Mouse (Mus musculus) intestine, embryonic 15.5 days (tissue): Measurements from ENCODE around the gene Adam15. TPM values are rescaled to one million over a fixed set of nuclear protein-coding genes. Genes with fewer than 3 reads are reported as not detected.
A peak's percentile ranks its signal among the peaks of the same experiment; 100 is the strongest.

Experiments
- ATAC-seq: fragments of 200-750 bp; cut with Nextera tagmentation; 2 replicates; pipeline ENCODE4 v1.8.0; 2017; ENCODE audit warnings: moderate TSS enrichment, moderate library complexity
- H3K27ac ChIP-seq: fragments of 300-500 bp; sonication (generic); 2 replicates; pipeline ENCODE4 v1.5.1; 2015; ENCODE audit warnings: mild to moderate bottlenecking, inconsistent platforms
- H3K27me3 ChIP-seq: fragments of 300-500 bp; sonication (generic); replicated peaks from 2 replicates; pipeline ENCODE4 v1.6.1; 2015; ENCODE audit warnings: inconsistent platforms
- H3K36me3 ChIP-seq: fragments of 300-500 bp; sonication (generic); 2 replicates; pipeline ENCODE4 v1.6.1; 2015; ENCODE audit warnings: inconsistent platforms
- H3K4me1 ChIP-seq: fragments of 300-500 bp; sonication (generic); replicated peaks from 2 replicates; pipeline ENCODE4 v1.6.1; 2015; ENCODE audit warnings: inconsistent platforms
- H3K4me2 ChIP-seq: fragments of 300-500 bp; sonication (generic); replicated peaks from 2 replicates; pipeline ENCODE4 v1.6.1; 2015; ENCODE audit warnings: mild to moderate bottlenecking, inconsistent platforms
- H3K4me3 ChIP-seq: fragments of 300-500 bp; sonication (generic); replicated peaks from 2 replicates; pipeline ENCODE4 v1.5.1; 2015; ENCODE audit warnings: inconsistent platforms
- H3K9ac ChIP-seq: fragments of 300-500 bp; sonication (generic); 2 replicates; pipeline ENCODE4 v1.6.1; 2015; ENCODE audit warnings: inconsistent platforms
- H3K9me3 ChIP-seq: fragments of 300-500 bp; sonication (generic); 2 replicates; pipeline ENCODE4 v1.6.1; 2016; ENCODE audit warnings: inconsistent platforms
- WGBS: fragments of 180-500 bp; shearing (Covaris S2); methylation state at CpG from one replicate; pipeline ENCODE4 v1.1.7; 2015; 5-methylcytosine and 5-hydroxymethylcytosine counted together
- polyA plus RNA-seq: library from polyadenylated mRNA; unstranded; fragments of >200 nt; fragmentation: Nextera tagmentation; extraction: Ambion mirVana; gene quantifications from 2 replicates; pipeline ENCODE4 v1.2.1, GENCODE M21; 2015

The Adam15 gene
- polyA plus RNA-seq, 1 experiment from 2014 or later: 45.5 TPM

DNA sequence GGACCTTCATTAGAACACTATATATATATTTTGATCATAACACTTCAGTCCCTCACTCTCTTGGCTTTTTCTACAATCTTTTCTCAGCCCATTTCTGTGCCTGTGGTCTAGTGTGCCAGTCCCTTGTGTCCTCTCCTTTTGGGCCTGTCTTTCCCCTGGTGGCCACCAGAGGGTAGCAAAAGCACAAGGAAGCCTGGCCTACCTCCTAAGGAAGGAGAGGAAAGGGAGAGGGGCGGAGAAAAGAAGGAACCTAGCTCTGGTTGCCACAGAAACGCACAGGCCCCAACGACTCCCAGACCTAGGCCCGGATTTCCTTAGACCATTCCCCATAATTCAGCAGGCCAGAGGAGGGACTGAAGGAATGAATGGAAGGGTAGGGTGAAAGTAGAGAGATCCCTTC lies 33.0 kb downstream of the Adam15 start:
- H3K9me3 ChIP-seq: no peaks in the 10 kb centered on the region
- H3K4me1 ChIP-seq: peaks cover 58% of the 10 kb centered on the region
- peak overlapping the region; percentile 61 for H3K4me2 ChIP-seq
- H3K27ac ChIP-seq: peak overlapping the region; percentile 17; the same call in 1 of the 2 replicates
- ATAC-seq: peak; percentile 48
- H3K36me3 ChIP-seq: no peaks in the 10 kb centered on the region
- H3K27me3 ChIP-seq: peaks cover 37% of the 10 kb centered on the region
- 0% methylated on average over 4 of the region's 4 CpGs for WGBS
- H3K4me3 ChIP-seq: no peak overlapping the region
- H3K9ac ChIP-seq: 0 out of 2 replicates have a peak overlapping the region, but pooled peaks have one; percentile 8

DNA sequence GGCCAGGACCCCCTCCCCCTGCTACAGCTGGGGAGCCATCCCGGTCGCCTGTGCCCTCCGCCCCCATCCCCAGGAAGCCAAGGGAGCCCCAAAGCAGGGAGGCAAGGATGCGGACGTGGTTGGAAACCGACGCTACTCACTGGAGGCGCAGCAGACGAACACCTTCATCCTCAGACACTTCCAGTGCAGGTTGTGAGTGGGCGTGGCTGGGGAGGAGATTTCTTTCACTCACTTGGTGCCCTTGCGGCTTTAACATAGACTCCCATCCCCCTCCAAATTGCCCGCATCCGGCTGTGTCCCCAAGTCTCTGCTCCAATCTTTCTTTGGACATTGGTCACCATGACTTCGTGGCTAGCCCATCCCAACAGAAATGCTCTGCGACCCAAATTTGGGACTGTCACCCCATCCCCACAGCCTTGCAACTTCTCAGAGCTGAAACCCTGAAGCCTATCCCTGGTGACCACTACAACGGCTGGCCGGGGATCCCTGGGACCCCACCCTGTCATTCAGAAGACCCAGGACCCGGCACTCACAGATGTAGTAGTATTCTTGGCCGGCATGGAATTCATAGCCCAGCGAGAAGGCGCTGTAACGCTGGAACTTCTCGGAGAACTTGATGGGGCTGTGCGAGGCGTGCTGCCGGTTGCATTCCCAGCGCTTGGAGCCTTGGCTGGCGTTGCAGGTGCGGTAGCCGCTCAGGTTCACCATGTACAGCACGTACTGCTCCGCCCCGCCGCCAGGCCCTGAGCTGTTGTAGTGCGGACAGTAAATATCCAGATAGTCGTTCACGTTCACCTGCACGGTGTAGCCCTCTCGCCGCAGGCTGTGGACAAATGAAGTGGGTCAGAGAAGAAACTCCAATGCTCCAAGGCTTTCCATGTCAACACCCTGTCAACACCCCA lies 33.6 kb downstream of the Adam15 start:
- peak overlapping the region; percentile 17; the same call in 1 of the 2 replicates for H3K27ac ChIP-seq
- H3K4me3 ChIP-seq: peak overlapping the region; percentile 27
- peaks cover 51% of the 10 kb centered on the region for H3K4me1 ChIP-seq
- peak overlapping the region; percentile 8; the same call in 1 of the 2 replicates for H3K9ac ChIP-seq
- H3K27me3 ChIP-seq: peaks cover 32% of the 10 kb centered on the region
- WGBS: 15% methylated on average over 39 of the region's 40 CpGs
- H3K36me3 ChIP-seq: no peaks in the 10 kb centered on the region
- H3K9me3 ChIP-seq: no peaks in the 10 kb centered on the region
- ATAC-seq: peak; percentile 40
- peak overlapping the region; percentile 61 for H3K4me2 ChIP-seq

DNA sequence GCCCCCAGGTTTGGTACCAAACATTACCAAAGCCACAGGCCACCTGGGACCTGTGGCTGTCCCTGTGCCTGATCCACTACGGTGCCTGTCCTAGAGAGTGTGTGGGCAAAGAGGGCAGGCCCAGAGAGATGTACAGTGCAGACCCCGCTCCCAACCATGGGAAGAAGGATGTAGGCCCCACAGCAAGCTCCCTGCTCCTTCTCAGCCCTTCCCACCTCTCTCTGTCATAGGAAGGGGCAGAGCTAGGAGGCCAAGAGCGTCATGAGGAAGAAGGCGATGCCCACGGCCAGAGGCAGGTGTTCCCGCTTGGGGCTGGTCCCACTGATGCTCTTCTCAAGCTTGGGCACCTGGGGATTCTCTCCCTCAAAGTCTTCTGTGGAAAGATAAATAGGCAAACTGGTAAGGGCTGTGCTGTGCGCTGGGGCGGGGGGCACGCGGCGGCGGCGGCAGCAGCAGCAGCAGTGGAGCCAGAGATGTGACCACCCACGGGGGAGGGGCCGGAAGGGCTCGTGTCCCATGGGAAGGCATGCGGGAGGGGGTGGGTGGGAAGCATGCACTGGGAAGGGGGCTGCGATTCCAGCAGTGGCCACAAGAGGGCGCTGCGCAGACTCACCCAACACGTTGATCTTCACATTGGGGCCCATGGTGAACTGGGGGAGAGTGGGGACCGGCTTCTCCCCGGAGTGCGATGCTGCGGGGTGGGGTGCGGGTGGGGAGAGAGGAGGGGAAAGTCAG lies 34.4 kb downstream of the Adam15 start:
- Histone ChIP-seq H3K36me3 (no peaks in the 10 kb centered on the region), H3K4me3 (peak overlapping the region; percentile 27), H3K4me2 (peak overlapping the region; percentile 61), H3K9me3 (no peaks in the 10 kb centered on the region), H3K9ac (peak overlapping the region; percentile 11; the same call in 1 of the 2 replicates), H3K4me1 (peaks cover 43% of the 10 kb centered on the region), H3K27me3 (peaks cover 24% of the 10 kb centered on the region), H3K27ac (no peak overlapping the region)
- ATAC-seq: peak; percentile 35
- WGBS: 6% methylated on average over 26 of the region's 26 CpGs

DNA sequence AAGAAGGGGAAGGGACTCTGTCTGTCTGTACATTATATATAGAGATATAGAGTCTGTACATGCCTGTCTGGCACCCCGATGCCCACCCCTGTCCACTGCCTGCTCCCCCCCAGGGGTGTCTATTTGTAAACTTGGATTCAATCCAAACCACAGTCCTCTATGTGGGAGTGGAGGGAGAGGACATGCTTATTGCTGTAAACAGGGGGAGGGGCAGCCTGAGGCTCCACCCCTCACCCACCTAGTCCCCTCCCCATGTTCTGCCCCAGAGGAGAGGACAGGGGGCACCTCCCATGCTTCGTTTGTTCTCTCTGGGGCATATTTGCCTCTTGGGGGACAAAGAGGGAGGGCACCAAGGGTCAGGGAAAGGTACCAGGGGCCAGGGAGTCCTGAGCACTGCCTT lies 35.0 kb downstream of the Adam15 start:
- no peak for ATAC-seq
- H3K9me3 ChIP-seq: no peaks in the 10 kb centered on the region
- no peaks in the 10 kb centered on the region for H3K36me3 ChIP-seq
- H3K27me3 ChIP-seq: peaks cover 20% of the 10 kb centered on the region
- H3K27ac ChIP-seq: no peak overlapping the region
- no peak overlapping the region; the same call in 1 of the 2 replicates for H3K9ac ChIP-seq
- WGBS: 48% methylated on average over 2 of the region's 2 CpGs
- H3K4me3 ChIP-seq: no peak overlapping the region
- H3K4me1 ChIP-seq: peaks cover 37% of the 10 kb centered on the region
- H3K4me2 ChIP-seq: peak overlapping the region; percentile 61

DNA sequence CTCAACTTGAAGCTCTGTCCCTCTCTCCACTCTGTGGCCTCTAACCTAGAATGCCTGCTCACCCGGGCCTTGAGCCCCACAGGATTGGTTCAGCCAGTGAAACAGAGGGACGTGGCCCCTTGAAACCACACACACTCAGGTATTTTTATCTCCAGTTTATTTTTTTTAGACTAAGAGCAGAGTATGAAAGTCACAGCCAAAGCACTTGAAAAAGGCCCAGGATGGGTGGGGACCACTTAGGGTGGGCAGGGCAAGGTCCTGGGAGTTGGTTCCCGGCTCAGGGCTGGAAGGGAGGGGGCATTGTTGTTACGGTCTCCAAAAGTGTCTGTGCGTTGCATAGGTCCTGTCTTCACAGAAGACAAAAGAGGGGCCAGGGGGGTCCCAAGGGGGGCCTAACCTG lies 35.5 kb downstream of the Adam15 start:
- Histone ChIP-seq H3K36me3 (no peaks in the 10 kb centered on the region), H3K4me1 (peaks cover 33% of the 10 kb centered on the region), H3K27me3 (peaks cover 17% of the 10 kb centered on the region), H3K9ac (no peak overlapping the region), H3K4me3 (no peak overlapping the region), H3K4me2 (no peak overlapping the region), H3K27ac (no peak overlapping the region), H3K9me3 (no peaks in the 10 kb centered on the region)
- WGBS: 61% methylated on average over 5 of the region's 5 CpGs
- no peak for ATAC-seq

DNA sequence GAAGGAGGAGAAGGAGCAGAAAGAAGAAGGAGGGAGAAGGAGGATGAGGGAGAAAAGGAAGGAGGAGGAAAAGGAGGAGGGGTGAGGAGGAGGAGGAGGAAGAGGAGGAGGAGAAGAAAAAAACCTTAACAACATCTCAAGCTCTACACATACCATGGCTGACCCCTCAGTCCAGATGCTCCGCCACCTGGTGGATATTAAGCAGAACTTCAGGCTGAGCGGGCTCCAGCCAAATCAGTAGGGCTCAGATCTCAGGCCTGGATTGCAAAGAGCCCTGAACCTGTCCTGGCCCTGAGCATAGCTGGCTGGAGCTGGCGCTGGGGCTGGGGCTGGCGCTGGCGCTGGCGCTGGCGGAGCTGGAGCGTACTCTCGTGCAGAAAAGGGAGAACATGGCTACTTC lies 41.7 kb downstream of the Adam15 start:
- no peak overlapping the region for H3K4me3 ChIP-seq
- no peak overlapping the region for H3K4me2 ChIP-seq
- no peaks in the 10 kb centered on the region for H3K36me3 ChIP-seq
- H3K4me1 ChIP-seq: peaks cover 8% of the 10 kb centered on the region
- 5% methylated on average over 9 of the region's 9 CpGs for WGBS
- ATAC-seq: peak; percentile 67; the same call in 1 of the 2 replicates
- H3K9ac ChIP-seq: no peak overlapping the region
- no peaks in the 10 kb centered on the region for H3K9me3 ChIP-seq
- no peaks in the 10 kb centered on the region for H3K27me3 ChIP-seq
- no peak overlapping the region for H3K27ac ChIP-seq

DNA sequence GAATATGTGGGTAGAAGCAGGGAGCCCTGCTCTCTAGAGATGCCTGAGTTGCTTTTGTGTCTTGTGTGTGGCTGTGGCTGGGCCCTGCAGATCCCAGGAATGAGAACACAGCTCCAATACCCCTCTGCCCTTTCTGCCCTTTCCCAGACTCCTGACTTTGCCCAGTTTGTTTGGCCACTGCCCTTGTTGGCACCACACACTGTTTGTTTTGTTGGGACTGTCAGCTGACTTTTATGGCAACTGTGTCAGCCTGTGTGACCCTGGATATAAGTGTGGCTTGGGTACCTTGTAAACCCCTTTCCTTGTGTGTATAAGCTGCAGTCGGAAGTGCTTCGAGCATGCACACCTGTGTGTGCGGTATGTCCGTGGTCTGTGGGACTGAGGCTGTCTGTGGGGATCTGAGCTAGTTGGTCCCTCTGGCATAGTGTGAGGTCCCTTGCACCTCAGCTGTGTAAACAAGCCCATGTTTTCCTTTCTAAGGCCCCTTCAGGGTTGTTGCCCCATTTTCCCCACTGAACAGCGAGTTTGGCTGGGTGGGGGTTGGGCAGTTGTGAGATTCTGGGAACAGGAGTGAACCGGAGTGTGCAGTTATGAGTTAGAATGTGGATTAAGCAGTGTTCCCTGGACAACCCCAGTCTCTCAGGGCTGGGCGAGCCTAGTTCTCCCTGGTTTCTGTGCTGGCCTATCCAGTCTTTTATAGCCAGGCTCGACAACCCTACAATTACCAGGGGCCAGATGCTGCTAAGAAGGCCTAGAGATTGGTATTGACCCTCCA lies 44.1 kb downstream of the Adam15 start:
- no peaks in the 10 kb centered on the region for H3K36me3 ChIP-seq
- H3K4me2 ChIP-seq: no peak overlapping the region
- no peak overlapping the region for H3K9ac ChIP-seq
- peak; percentile 25 for ATAC-seq
- H3K27ac ChIP-seq: 0 out of 2 replicates have a peak overlapping the region, but pooled peaks have one; percentile 9
- H3K27me3 ChIP-seq: no peaks in the 10 kb centered on the region
- no peak overlapping the region for H3K4me3 ChIP-seq
- WGBS: 57% methylated on average over 8 of the region's 8 CpGs
- no peaks in the 10 kb centered on the region for H3K9me3 ChIP-seq
- peaks cover 8% of the 10 kb centered on the region for H3K4me1 ChIP-seq

DNA sequence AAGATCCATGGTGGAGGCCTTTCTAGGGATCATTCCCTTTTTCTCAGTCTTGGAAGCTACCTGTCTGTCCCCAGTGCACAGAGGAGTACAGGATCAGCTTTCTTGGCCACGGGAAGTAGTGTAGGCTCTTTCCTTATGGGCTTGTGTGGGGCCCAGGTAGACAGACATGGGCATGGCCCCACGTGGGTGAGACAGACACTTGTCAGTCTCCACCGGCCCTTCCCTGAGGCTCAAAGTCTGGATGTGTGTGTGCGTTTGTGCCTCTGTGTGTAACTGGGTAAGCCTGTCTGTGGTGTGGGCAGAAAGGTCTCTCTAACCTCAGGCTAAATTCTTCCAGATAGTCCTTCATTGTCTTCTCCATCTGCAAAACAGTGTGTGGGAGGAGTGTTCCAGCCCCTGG lies 44.7 kb downstream of the Adam15 start:
- 52% methylated on average over 4 of the region's 4 CpGs for WGBS
- peak; percentile 58 for ATAC-seq
- Histone ChIP-seq H3K27me3 (no peaks in the 10 kb centered on the region), H3K9ac (no peak overlapping the region), H3K4me2 (no peak overlapping the region), H3K36me3 (no peaks in the 10 kb centered on the region), H3K9me3 (no peaks in the 10 kb centered on the region), H3K27ac (0 out of 2 replicates have a peak overlapping the region, but pooled peaks have one; percentile 9), H3K4me3 (no peak overlapping the region), H3K4me1 (peaks cover 8% of the 10 kb centered on the region)

DNA sequence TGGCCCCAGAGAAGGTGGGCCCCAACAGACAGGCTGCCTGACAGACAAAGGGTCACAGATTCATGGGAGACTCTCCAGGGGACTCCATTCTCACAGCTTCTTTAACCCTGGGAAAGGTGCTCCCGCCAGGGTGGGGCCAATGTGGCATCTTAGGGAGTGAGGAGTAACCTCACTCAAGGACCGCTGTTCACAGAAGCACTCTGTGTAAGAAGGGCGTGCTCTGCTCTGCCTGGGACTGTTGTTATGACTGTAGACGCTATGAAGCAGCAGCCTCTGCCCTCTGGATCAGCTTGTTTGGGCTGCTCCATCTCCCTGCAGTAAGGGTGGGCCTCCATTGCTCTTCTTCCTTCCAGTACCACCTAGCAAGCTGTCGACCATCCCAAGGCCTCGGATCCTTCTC lies 45.4 kb downstream of the Adam15 start:
- Histone ChIP-seq H3K9me3 (no peaks in the 10 kb centered on the region), H3K27ac (0 out of 2 replicates have a peak overlapping the region, but pooled peaks have one; percentile 9), H3K4me1 (peaks cover 12% of the 10 kb centered on the region), H3K36me3 (no peaks in the 10 kb centered on the region), H3K4me2 (no peak overlapping the region), H3K27me3 (no peaks in the 10 kb centered on the region), H3K9ac (no peak overlapping the region), H3K4me3 (no peak overlapping the region)
- ATAC-seq: no peak
- 49% methylated on average over 6 of the region's 6 CpGs for WGBS

DNA sequence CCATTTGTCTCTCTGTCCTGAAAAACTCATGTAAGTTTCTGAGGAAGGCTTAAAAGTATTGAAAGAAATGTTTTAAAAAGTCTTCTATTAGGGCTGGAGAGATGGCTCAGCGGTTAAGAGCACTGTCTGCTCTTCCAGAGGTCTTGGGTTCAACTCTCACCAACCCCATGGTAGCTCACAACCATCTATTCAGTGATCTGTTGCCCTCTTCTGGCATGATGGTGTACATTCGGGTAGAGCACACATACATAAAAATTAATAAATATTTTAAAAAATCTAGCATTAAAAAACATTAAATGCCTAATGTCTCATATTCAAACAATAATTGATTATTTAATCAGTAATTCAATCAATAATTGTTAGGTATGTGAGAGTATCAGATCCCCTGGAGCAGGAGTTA lies 49.3 kb downstream of the Adam15 start:
- Histone ChIP-seq H3K27ac (peak overlapping the region; percentile 37; the same call in 1 of the 2 replicates), H3K4me3 (no peak overlapping the region), H3K9me3 (no peaks in the 10 kb centered on the region), H3K27me3 (no peaks in the 10 kb centered on the region), H3K9ac (no peak overlapping the region), H3K36me3 (no peaks in the 10 kb centered on the region), H3K4me1 (peaks cover 14% of the 10 kb centered on the region; the same call in 1 of the 2 replicates), H3K4me2 (peak overlapping the region; percentile 66; the same call in 1 of the 2 replicates)
- no peak for ATAC-seq
- 68% methylated on average over 2 of the region's 2 CpGs for WGBS

DNA sequence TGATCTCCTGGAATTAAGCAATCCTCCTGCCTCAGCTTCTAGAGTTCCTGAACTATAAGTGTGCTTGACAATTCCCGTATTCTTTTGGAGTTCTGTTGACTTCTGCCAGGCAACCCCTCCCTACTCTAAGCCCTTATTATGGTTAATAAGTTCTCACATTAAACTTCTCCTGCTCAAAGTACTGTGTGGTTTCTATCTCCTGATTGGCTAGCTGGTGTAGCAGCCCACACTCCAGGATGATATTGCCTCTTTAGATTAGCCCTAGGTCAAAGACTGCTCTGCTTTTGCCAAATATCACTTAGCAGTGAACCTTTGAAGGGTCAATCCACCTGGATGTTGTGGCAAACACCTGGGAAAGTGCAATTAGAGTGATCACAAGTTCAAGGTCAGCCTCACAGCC lies 49.7 kb downstream of the Adam15 start:
- Histone ChIP-seq H3K4me3 (peak overlapping the region; percentile 29), H3K27me3 (no peaks in the 10 kb centered on the region), H3K9ac (peak overlapping the region; percentile 47; the same call in 1 of the 2 replicates), H3K36me3 (no peaks in the 10 kb centered on the region), H3K9me3 (no peaks in the 10 kb centered on the region), H3K4me2 (peak overlapping the region; percentile 66), H3K4me1 (peaks cover 14% of the 10 kb centered on the region; the same call in 1 of the 2 replicates), H3K27ac (peak overlapping the region; percentile 84; the same call in 1 of the 2 replicates)
- peak; percentile 89 for ATAC-seq
- 30% methylated on average over 1 of the region's 1 CpGs for WGBS
